Mouse (Mus musculus): ENCODE data around the gene Gm29735. TPM values are rescaled to one million over a fixed set of nuclear protein-coding genes. Genes with fewer than 3 reads are reported as not detected.
"Not testable (repeated sequence)": the region's sequence is repeated elsewhere in the genome, so short reads cannot be mapped to it uniquely, and the experiment has no call there.

Gm29735 gene
- polyA plus RNA-seq, 1 experiment from 2014 or later, result not detected

GRCm38 (mm10) chr7:142169836-142170235 lies 12.9 kb upstream of the Gm29735 start:
- no peak overlapping the region for H3K9ac ChIP-seq (ENCODE audit: low read length)
- H3K9me3 ChIP-seq (ENCODE audit: control insufficient read depth, low read length), result no peaks in the 10 kb centered on the region
- H3K27me3 ChIP-seq (ENCODE audit: control insufficient read depth, insufficient read depth, low read length), result no peaks in the 10 kb centered on the region
- 44% methylated on average over 3 of the region's 3 CpGs for WGBS
- no peaks in the 10 kb centered on the region for H3K4me1 ChIP-seq (ENCODE audit: control insufficient read depth, insufficient read depth, low read length)
- H3K27ac ChIP-seq (replicated peaks; ENCODE audit: low read depth, low read length), result no peak overlapping the region
- ATAC-seq (ENCODE audit: insufficient number of reproducible peaks, low FRiP score, low TSS enrichment, low read depth), result no peak
- no peak overlapping the region for H3K4me3 ChIP-seq (ENCODE audit: low read depth, low read length)
- H3K36me3 ChIP-seq (ENCODE audit: control insufficient read depth, insufficient read depth, low read length), result no peaks in the 10 kb centered on the region
- no peak for DNase-seq (ENCODE audit: low spot score)
- H3K4me2 ChIP-seq (ENCODE audit: low read depth, severe bottlenecking), result no peak overlapping the region

GRCm38 (mm10) chr7:142165639-142166038 lies 8.7 kb upstream of the Gm29735 start, which contains the start of gene Gm4553:
Gene Gm4553 (minus strand): TSS chr7:142165739.
- H3K36me3 ChIP-seq (ENCODE audit: control insufficient read depth, insufficient read depth, low read length); ATAC-seq (ENCODE audit: insufficient number of reproducible peaks, low FRiP score, low TSS enrichment, low read depth); H3K27me3 ChIP-seq (ENCODE audit: control insufficient read depth, insufficient read depth, low read length); H3K4me2 ChIP-seq (ENCODE audit: low read depth, severe bottlenecking); H3K27ac ChIP-seq (replicated peaks; ENCODE audit: low read depth, low read length); H3K9ac ChIP-seq (ENCODE audit: low read length); H3K4me3 ChIP-seq (ENCODE audit: low read depth, low read length); H3K9me3 ChIP-seq (ENCODE audit: control insufficient read depth, low read length); H3K4me1 ChIP-seq (ENCODE audit: control insufficient read depth, insufficient read depth, low read length); DNase-seq (ENCODE audit: low spot score): not testable (repeated sequence)

DNA sequence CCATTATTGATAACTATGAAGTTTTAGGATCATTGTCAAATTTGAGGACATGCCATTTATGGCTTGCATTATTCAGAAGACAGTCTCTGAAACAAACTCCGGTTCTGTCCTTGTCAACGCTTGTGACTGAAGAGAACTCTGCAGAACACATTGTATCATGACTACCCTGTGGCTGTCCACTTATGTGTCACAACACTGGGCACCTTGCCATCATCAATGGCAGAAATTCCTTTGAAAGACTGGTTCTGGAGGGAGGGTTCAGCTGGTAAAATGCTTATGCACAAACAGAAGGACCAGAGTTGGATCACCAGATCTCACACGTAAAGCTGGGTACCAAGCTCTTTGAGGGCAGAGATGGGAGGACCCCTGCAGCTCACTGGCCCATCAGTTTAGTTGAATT lies 2.5 kb upstream of the Gm29735 start:
- WGBS, result 88% methylated on average over 3 of the region's 3 CpGs
- DNase-seq (ENCODE audit: low spot score) (no peak), ATAC-seq (ENCODE audit: insufficient number of reproducible peaks, low FRiP score, low TSS enrichment, low read depth) (no peak)
- no peaks in the 10 kb centered on the region for H3K4me1 ChIP-seq (ENCODE audit: control insufficient read depth, insufficient read depth, low read length)
- H3K9me3 ChIP-seq (ENCODE audit: control insufficient read depth, low read length), result no peaks in the 10 kb centered on the region
- no peaks in the 10 kb centered on the region for H3K27me3 ChIP-seq (ENCODE audit: control insufficient read depth, insufficient read depth, low read length)
- H3K4me3 ChIP-seq (ENCODE audit: low read depth, low read length), result no peak overlapping the region
- no peak overlapping the region for H3K9ac ChIP-seq (ENCODE audit: low read length)
- H3K27ac ChIP-seq (replicated peaks; ENCODE audit: low read depth, low read length), result no peak overlapping the region
- no peak overlapping the region for H3K4me2 ChIP-seq (ENCODE audit: low read depth, severe bottlenecking)
- no peaks in the 10 kb centered on the region for H3K36me3 ChIP-seq (ENCODE audit: control insufficient read depth, insufficient read depth, low read length)

- Histone ChIP-seq H3K4me3 (ENCODE audit: low read depth, low read length) (no peak overlapping the region), H3K36me3 (ENCODE audit: control insufficient read depth, insufficient read depth, low read length) (no peaks in the 10 kb centered on the region), H3K27ac (replicated peaks; ENCODE audit: low read depth, low read length) (no peak overlapping the region), H3K27me3 (ENCODE audit: control insufficient read depth, insufficient read depth, low read length) (no peaks in the 10 kb centered on the region), H3K4me1 (ENCODE audit: control insufficient read depth, insufficient read depth, low read length) (no peaks in the 10 kb centered on the region), H3K4me2 (ENCODE audit: low read depth, severe bottlenecking) (no peak overlapping the region), H3K9me3 (ENCODE audit: control insufficient read depth, low read length) (no peaks in the 10 kb centered on the region), H3K9ac (ENCODE audit: low read length) (no peak overlapping the region)
- ATAC-seq (ENCODE audit: insufficient number of reproducible peaks, low FRiP score, low TSS enrichment, low read depth) (no peak), DNase-seq (ENCODE audit: low spot score) (no peak)
- WGBS, result 72% methylated on average over 1 of the region's 1 CpGs
Observed at GRCm38 (mm10) chr7:142155308-142155707, 1.6 kb downstream of the Gm29735 start.

GRCm38 (mm10) chr7:142152191-142152590 lies 4.7 kb downstream of the Gm29735 start:
- no peak for DNase-seq (ENCODE audit: low spot score)
- H3K27ac ChIP-seq (replicated peaks; ENCODE audit: low read depth, low read length), result no peak overlapping the region
- no peaks in the 10 kb centered on the region for H3K9me3 ChIP-seq (ENCODE audit: control insufficient read depth, low read length)
- no peak overlapping the region for H3K4me2 ChIP-seq (ENCODE audit: low read depth, severe bottlenecking)
- H3K4me3 ChIP-seq (ENCODE audit: low read depth, low read length), result no peak overlapping the region
- H3K36me3 ChIP-seq (ENCODE audit: control insufficient read depth, insufficient read depth, low read length), result no peaks in the 10 kb centered on the region
- no peak overlapping the region for H3K9ac ChIP-seq (ENCODE audit: low read length)
- WGBS, result 82% methylated on average over 4 of the region's 4 CpGs
- H3K27me3 ChIP-seq (ENCODE audit: control insufficient read depth, insufficient read depth, low read length), result no peaks in the 10 kb centered on the region
- no peaks in the 10 kb centered on the region for H3K4me1 ChIP-seq (ENCODE audit: control insufficient read depth, insufficient read depth, low read length)
- ATAC-seq (ENCODE audit: insufficient number of reproducible peaks, low FRiP score, low TSS enrichment, low read depth), result no peak

DNA sequence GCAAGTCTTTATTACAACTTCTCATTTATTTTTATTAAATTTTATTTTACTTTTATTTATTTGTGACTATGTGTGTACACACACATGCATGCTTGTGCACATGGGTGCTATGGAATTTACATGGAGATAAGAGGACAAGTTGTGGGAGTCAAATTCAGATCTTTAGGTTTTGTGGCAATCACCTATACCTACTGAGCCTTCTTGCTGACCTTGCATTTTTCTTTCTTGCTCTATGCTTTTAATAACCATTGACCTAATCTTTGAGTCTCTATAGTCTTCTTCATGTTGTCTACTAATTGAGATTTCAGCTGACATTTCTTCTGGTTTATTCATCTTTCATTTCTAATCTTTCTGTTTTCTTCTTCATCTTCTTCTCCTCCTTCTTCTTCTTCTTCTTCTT lies 8.3 kb downstream of the Gm29735 start:
- H3K9ac ChIP-seq (ENCODE audit: low read length), result no peak overlapping the region
- no peaks in the 10 kb centered on the region for H3K4me1 ChIP-seq (ENCODE audit: control insufficient read depth, insufficient read depth, low read length)
- H3K4me2 ChIP-seq (ENCODE audit: low read depth, severe bottlenecking), result no peak overlapping the region
- H3K36me3 ChIP-seq (ENCODE audit: control insufficient read depth, insufficient read depth, low read length), result no peaks in the 10 kb centered on the region
- ATAC-seq (ENCODE audit: insufficient number of reproducible peaks, low FRiP score, low TSS enrichment, low read depth) (no peak), DNase-seq (ENCODE audit: low spot score) (no peak)
- H3K27me3 ChIP-seq (ENCODE audit: control insufficient read depth, insufficient read depth, low read length), result no peaks in the 10 kb centered on the region
- no peaks in the 10 kb centered on the region for H3K9me3 ChIP-seq (ENCODE audit: control insufficient read depth, low read length)
- H3K27ac ChIP-seq (replicated peaks; ENCODE audit: low read depth, low read length), result no peak overlapping the region
- no peak overlapping the region for H3K4me3 ChIP-seq (ENCODE audit: low read depth, low read length)

- Histone ChIP-seq H3K4me3 (ENCODE audit: low read depth, low read length) (no peak overlapping the region), H3K36me3 (ENCODE audit: control insufficient read depth, insufficient read depth, low read length) (no peaks in the 10 kb centered on the region), H3K9me3 (ENCODE audit: control insufficient read depth, low read length) (no peaks in the 10 kb centered on the region), H3K4me1 (ENCODE audit: control insufficient read depth, insufficient read depth, low read length) (no peaks in the 10 kb centered on the region), H3K27me3 (ENCODE audit: control insufficient read depth, insufficient read depth, low read length) (no peaks in the 10 kb centered on the region), H3K27ac (replicated peaks; ENCODE audit: low read depth, low read length) (no peak overlapping the region), H3K9ac (ENCODE audit: low read length) (no peak overlapping the region), H3K4me2 (ENCODE audit: low read depth, severe bottlenecking) (no peak overlapping the region)
- DNase-seq (ENCODE audit: low spot score) (peak; percentile 68), ATAC-seq (ENCODE audit: insufficient number of reproducible peaks, low FRiP score, low TSS enrichment, low read depth) (no peak)
- 0% methylated on average over 1 of the region's 1 CpGs for WGBS
Observed at GRCm38 (mm10) chr7:142146033-142146432, 10.9 kb downstream of the Gm29735 start.

DNA sequence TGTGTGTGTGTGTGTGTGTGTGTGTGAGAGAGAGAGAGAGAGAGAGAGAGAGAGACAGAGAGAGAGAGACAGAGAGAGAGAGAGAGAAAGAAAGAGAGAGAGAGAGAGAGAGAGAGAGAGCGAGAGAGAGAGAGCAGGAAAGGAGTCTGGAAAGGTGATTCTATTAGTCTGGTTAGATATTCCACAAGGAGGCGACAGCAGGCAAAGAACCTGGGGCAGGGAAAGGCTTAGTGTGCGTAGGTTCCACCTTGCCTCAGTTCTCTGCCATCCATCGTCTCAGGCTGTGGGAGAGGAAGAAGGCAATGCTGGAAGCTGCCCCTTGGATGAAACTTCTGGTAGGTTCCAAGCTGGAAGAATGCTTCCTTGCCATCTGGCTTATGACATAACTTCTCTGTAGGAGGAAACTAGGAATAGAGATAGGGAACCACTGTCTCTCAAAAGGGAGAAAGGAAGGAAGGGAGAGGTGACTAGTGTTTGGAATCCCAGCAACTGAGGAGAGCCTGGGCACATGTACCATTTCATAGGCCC lies 11.4 kb downstream of the Gm29735 start:
- H3K4me3 ChIP-seq (ENCODE audit: low read depth, low read length), result no peak overlapping the region
- no peaks in the 10 kb centered on the region for H3K4me1 ChIP-seq (ENCODE audit: control insufficient read depth, insufficient read depth, low read length)
- H3K9ac ChIP-seq (ENCODE audit: low read length), result no peak overlapping the region
- no peak overlapping the region for H3K27ac ChIP-seq (replicated peaks; ENCODE audit: low read depth, low read length)
- no peak overlapping the region for H3K4me2 ChIP-seq (ENCODE audit: low read depth, severe bottlenecking)
- H3K9me3 ChIP-seq (ENCODE audit: control insufficient read depth, low read length), result no peaks in the 10 kb centered on the region
- no peaks in the 10 kb centered on the region for H3K36me3 ChIP-seq (ENCODE audit: control insufficient read depth, insufficient read depth, low read length)
- no peaks in the 10 kb centered on the region for H3K27me3 ChIP-seq (ENCODE audit: control insufficient read depth, insufficient read depth, low read length)
- ATAC-seq (ENCODE audit: insufficient number of reproducible peaks, low FRiP score, low TSS enrichment, low read depth), result no peak
- 72% methylated on average over 4 of the region's 4 CpGs for WGBS
- no peak for DNase-seq (ENCODE audit: low spot score)

DNA sequence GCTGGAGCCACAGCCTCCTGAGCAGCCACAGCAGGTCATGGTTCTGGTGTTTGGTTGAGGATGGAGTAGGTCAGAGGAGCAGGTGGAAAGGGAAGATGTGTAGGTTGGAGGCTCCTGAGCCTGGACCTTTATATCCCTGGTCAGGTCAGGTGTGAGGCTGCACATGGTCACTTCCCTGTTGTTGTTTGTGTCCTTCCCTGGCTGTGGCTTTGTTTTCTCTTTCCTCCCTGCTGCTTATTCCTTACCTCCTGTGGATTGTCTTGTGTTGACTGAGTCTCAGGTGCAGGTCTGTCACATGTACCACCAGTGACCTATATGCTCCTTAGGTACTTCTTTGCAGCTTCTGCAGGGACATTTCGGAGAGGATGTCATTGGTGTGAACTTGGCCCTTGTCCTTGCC lies 12.4 kb downstream of the Gm29735 start, which contains the start of gene Gm45337:
TSS of gene Gm45337 (minus strand) at position 101 of the 400 bp plus-strand sequence.
- Histone ChIP-seq H3K27me3 (ENCODE audit: control insufficient read depth, insufficient read depth, low read length) (no peaks in the 10 kb centered on the region), H3K9me3 (ENCODE audit: control insufficient read depth, low read length) (no peaks in the 10 kb centered on the region), H3K4me3 (ENCODE audit: low read depth, low read length) (no peak within 1 kb of the TSS), H3K36me3 (ENCODE audit: control insufficient read depth, insufficient read depth, low read length) (no peaks in the 10 kb centered on the region), H3K9ac (ENCODE audit: low read length) (no peak within 1 kb of the TSS), H3K4me1 (ENCODE audit: control insufficient read depth, insufficient read depth, low read length) (no peaks in the 10 kb centered on the region), H3K4me2 (ENCODE audit: low read depth, severe bottlenecking) (no peak within 1 kb of the TSS), H3K27ac (replicated peaks; ENCODE audit: low read depth, low read length) (no peak within 1 kb of the TSS)
- DNase-seq (ENCODE audit: low spot score) (no peak), ATAC-seq (ENCODE audit: insufficient number of reproducible peaks, low FRiP score, low TSS enrichment, low read depth) (no peak)
- WGBS, result 81% methylated on average over 1 of the region's 1 CpGs
